Mouse (Mus musculus): Measurements from ENCODE around the gene Zdhhc19.

DNA sequence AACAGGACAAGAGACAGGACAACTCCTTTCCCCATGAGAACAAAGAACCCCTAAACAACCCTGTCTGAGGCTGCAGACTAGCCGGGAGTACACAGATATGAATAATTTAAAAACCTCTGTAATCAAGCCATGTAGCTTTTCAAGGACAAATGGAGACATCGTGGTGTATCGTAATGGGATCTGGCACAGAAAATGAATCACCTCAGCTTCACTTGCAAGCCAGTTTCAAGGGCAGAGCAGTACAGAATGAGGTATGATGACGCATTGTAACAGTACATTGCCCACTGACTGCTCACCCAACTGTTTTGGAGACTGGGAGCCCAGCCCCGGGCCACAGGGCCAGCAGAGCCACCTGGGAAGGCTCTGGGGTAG, 28.2 kb downstream of the Zdhhc19 start:
- TF ChIP-seq CTCF (IDR thresholded peaks at IDR 0.05; ENCODE audit: low read depth, low read length): no peak
- no peak for TF ChIP-seq GATA1 (IDR thresholded peaks at IDR 0.05; ENCODE audit: borderline replicate concordance, low read length)
- TF ChIP-seq GATA2 (IDR thresholded peaks at IDR 0.05; ENCODE audit: borderline replicate concordance, low read depth, low read length): no peak
- TF ChIP-seq TAL1 (conservative IDR thresholded peaks at IDR 0.05; ENCODE audit: low read depth, low read length): no peak

All from G1E (cell line).